Mouse (Mus musculus) forebrain, postnatal 0 days (tissue): Measurements from ENCODE around the gene Ctsh. TPM values are rescaled to one million over a fixed set of nuclear protein-coding genes. Genes with fewer than 3 reads are reported as not detected.

Experiments used
- ATAC-seq: fragments of 200-750 bp; cut with Nextera tagmentation; 2 replicates; pipeline ENCODE4 v1.8.0; 2017; ENCODE audit warnings: mild to moderate bottlenecking, moderate library complexity
- DNase-seq: peaks from one replicate; pipeline ENCODE4 v3.0.0-alpha.2; 2015
- H3K27ac ChIP-seq: fragments of 300-500 bp; sonication (generic); 2 replicates; pipeline ENCODE4 v1.5.1; 2014; ENCODE audit warnings: low read depth, mild to moderate bottlenecking, antibody characterized with exemption, low read length, moderate library complexity, mixed read lengths
- H3K27me3 ChIP-seq: fragments of 300-500 bp; sonication (generic); 2 replicates; pipeline ENCODE4 v1.6.1; 2014; ENCODE audit warnings: mild to moderate bottlenecking, low read length, mixed read lengths; ENCODE audit not compliant: insufficient read depth
- H3K36me3 ChIP-seq: fragments of 300-500 bp; sonication (generic); 2 replicates; pipeline ENCODE4 v1.6.1; 2014; ENCODE audit warnings: mild to moderate bottlenecking, moderate library complexity; ENCODE audit not compliant: insufficient read depth
- H3K4me1 ChIP-seq: fragments of 300-500 bp; sonication (generic); 2 replicates; pipeline ENCODE4 v1.6.1; 2014; ENCODE audit warnings: antibody characterized with exemption; ENCODE audit not compliant: insufficient read depth
- H3K4me2 ChIP-seq: fragments of 300-500 bp; sonication (generic); 2 replicates; pipeline ENCODE4 v1.6.1; 2014; ENCODE audit warnings: low read depth, mild to moderate bottlenecking, moderate library complexity
- H3K4me3 ChIP-seq: fragments of 300-500 bp; sonication (generic); 2 replicates; pipeline ENCODE4 v1.5.1; 2014; ENCODE audit warnings: low read depth, low read length, mixed read lengths
- H3K9ac ChIP-seq: fragments of 300-500 bp; sonication (generic); 2 replicates; pipeline ENCODE4 v1.6.1; 2014; ENCODE audit warnings: mild to moderate bottlenecking
- H3K9me3 ChIP-seq: fragments of 300-500 bp; sonication (generic); 2 replicates; pipeline ENCODE4 v1.6.1; 2016; ENCODE audit warnings: low read length
- CTCF ChIP-seq: sonication (generic); IDR thresholded peaks from 2 replicates; pipeline ENCODE4 v1.5.1; 2016; ENCODE audit warnings: antibody characterized with exemption, control low read depth, low read depth
- WGBS: fragments of 180-500 bp; shearing (Covaris S2); extraction: QIAGEN DNeasy Blood & Tissue Kit; methylation state at CpG from one replicate; pipeline ENCODE4 v1.1.7; 2014; 5-methylcytosine and 5-hydroxymethylcytosine counted together
- polyA plus RNA-seq: library from polyadenylated mRNA; unstranded; fragments of >200 nt; fragmentation: Nextera tagmentation; extraction: Ambion mirVana; gene quantifications from 2 replicates; pipeline ENCODE4 v1.2.1, GENCODE M21; 2015
- total RNA-seq: library from RNA; depleted of rRNA; stranded (reverse); fragments of >200 nt; gene quantifications from 2 replicates; pipeline ENCODE4 v1.2.3, GENCODE M21; 2014

Gene Ctsh
- total and polyA plus RNA-seq, 2 experiments from 2014 or later, result 29.9 to 35.8 TPM

DNA sequence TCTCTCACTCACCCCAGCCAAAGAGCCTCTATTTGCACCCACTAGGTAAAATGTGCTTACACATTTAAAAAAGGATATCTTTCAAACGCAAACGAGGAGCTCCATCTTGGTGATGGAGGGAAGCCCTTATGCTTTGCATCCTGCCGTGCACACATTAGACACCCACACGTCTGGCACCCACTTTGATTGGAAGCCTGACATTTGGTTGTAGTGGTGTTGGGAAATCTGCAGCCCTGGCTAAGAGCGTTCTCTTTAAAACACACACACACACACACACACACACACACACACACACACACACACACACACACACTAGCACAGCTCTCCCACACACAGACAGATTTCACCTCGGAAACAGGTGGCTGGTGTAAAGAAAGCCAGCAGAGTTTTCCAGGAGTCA is 33.1 kb upstream of the Ctsh start:
- H3K36me3 ChIP-seq, result no peaks in the 10 kb centered on the region
- WGBS, result 62% methylated on average over 6 of the region's 6 CpGs
- H3K4me3 ChIP-seq, result no peak overlapping the region

DNA sequence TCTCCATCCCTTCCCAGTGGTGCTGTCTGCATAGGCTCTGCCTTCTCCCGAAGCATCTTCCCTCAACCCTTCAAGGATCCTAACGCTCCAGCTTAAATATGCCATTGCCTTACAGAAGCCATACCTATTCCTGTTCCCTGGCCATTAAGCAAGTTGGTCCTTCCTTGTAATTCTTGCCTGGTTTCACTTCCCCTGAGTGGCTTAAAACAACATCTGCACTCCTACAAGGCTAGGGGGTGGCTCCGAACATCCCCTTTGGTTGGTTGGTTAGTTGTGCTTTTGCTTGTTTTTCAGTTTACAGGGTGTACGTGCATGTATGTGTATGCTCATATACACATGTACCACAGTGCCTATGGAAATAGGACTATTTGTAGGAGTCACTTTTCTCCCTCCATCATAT is 32.5 kb upstream of the Ctsh start:
- Histone ChIP-seq H3K9me3 (no peaks in the 10 kb centered on the region), H3K27me3 (no peaks in the 10 kb centered on the region), H3K4me3 (no peak overlapping the region), H3K4me1 (no peaks in the 10 kb centered on the region), H3K9ac (no peak overlapping the region), H3K36me3 (no peaks in the 10 kb centered on the region), H3K4me2 (no peak overlapping the region), H3K27ac (no peak overlapping the region)
- TF ChIP-seq CTCF, result no peak
- WGBS, result 92% methylated on average over 4 of the region's 4 CpGs
- no peak for ATAC-seq
- DNase-seq, result no peak

More for the DNA sequence above, 33.1 kb upstream of the Ctsh start:
- Histone ChIP-seq H3K27ac (no peak overlapping the region), H3K4me1 (no peaks in the 10 kb centered on the region), H3K27me3 (no peaks in the 10 kb centered on the region), H3K9me3 (no peaks in the 10 kb centered on the region), H3K9ac (no peak overlapping the region), H3K4me2 (no peak overlapping the region)
- DNase-seq (peak; percentile 14), ATAC-seq (peak; percentile 65)
- TF ChIP-seq CTCF, result no peak

DNA sequence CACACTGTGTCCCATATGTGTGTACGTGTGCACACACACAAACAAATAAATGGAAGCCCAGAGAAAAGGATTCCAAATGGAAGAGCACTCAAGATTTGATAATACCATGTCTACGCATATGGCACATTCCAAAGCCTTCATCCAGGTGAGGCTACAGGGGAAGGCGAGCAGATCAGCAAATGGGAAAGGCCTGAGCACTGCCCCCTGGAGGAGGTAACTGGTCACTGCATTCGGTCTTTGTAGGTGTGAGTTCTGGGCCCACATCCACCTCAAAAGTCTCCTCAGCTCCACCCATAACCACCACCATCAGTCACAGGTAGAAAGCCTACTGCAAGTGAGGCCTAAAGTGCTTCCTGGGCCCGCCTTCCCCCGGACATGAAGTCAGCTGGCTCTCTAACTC is 26.2 kb upstream of the Ctsh start:
- Histone ChIP-seq H3K4me1 (no peaks in the 10 kb centered on the region), H3K4me2 (no peak overlapping the region), H3K4me3 (no peak overlapping the region), H3K9ac (no peak overlapping the region), H3K27ac (no peak overlapping the region), H3K9me3 (no peaks in the 10 kb centered on the region), H3K27me3 (no peaks in the 10 kb centered on the region), H3K36me3 (no peaks in the 10 kb centered on the region)
- TF ChIP-seq CTCF, result no peak
- DNase-seq, result no peak
- WGBS, result 87% methylated on average over 6 of the region's 6 CpGs
- no peak for ATAC-seq

DNA sequence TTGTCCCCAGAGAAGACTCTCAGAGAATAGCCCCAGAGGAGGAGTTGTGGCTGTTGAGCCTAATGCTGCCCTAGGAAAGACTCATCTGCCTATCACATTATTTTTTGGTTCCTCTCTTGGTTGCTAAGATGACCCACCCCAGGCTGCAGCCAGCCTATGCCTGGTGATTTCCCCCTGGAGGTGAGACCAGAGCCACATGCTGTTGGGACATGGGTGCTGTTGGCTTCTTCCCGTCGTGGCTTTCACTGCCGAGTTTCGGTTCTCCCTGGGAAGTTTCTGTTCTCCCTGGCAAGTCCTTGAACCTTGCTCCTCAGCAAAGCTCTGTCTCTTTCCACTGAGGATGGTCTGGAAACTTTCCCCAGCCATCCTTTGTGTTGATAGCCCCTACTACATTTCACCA is 20.0 kb upstream of the Ctsh start:
- Histone ChIP-seq H3K27ac (no peak overlapping the region), H3K4me2 (no peak overlapping the region), H3K9ac (no peak overlapping the region), H3K27me3 (no peaks in the 10 kb centered on the region), H3K36me3 (no peaks in the 10 kb centered on the region), H3K4me1 (no peaks in the 10 kb centered on the region), H3K4me3 (no peak overlapping the region), H3K9me3 (no peaks in the 10 kb centered on the region)
- no peak for TF ChIP-seq CTCF
- WGBS, result 83% methylated on average over 4 of the region's 4 CpGs
- ATAC-seq (no peak), DNase-seq (no peak)

DNA sequence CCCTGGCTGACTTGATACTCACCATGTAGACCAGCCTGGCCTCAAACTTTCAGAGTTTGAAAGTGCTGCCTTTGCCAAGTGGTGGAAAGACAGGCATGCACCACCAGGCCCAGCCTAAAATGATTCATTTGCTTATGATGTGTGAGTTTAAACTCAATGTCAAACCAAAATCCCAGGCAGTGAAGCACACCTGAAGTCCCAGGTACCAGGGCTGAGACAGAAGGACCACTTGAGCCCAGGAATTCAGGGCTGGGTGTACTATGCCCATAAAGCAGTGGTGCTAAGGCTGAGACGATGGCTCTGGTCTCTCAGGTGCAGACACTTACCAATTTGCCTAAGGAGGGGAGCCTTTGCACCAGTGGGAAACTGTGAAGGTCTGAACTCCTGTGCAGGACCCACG is 18.8 kb upstream of the Ctsh start:
- TF ChIP-seq CTCF, result no peak
- H3K4me2 ChIP-seq, result no peak overlapping the region
- H3K27ac ChIP-seq, result no peak overlapping the region

DNA sequence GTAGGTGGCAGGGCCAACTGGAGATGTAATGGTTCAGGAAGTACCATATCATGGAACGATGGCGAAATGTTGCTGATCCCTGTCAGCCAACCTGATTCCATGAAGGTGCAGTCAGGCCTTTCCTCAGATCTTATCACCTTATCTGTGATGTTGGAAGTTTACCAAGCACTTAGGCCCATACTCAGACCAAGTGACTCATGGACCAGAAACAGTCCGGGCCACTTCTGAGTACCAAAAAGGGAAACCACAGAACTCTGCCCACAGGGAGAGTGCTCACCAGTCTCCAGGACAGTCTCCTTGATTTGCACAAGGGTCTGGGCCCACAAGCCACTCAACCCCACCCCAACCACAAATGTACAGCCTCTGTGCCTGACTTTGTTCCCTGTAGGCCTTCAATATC is 18.2 kb upstream of the Ctsh start:
- 95% methylated on average over 3 of the region's 3 CpGs for WGBS
- Histone ChIP-seq H3K27me3 (no peaks in the 10 kb centered on the region), H3K9ac (no peak overlapping the region), H3K9me3 (no peaks in the 10 kb centered on the region), H3K4me3 (no peak overlapping the region), H3K36me3 (no peaks in the 10 kb centered on the region), H3K27ac (no peak overlapping the region), H3K4me1 (no peaks in the 10 kb centered on the region), H3K4me2 (no peak overlapping the region)
- DNase-seq (no peak), ATAC-seq (no peak)
- no peak for TF ChIP-seq CTCF

More for the DNA sequence above, 18.8 kb upstream of the Ctsh start:
- Histone ChIP-seq H3K27me3 (no peaks in the 10 kb centered on the region), H3K9ac (no peak overlapping the region), H3K9me3 (no peaks in the 10 kb centered on the region), H3K4me1 (no peaks in the 10 kb centered on the region), H3K4me3 (no peak overlapping the region), H3K36me3 (no peaks in the 10 kb centered on the region)
- DNase-seq, result no peak
- ATAC-seq, result no peak
- WGBS, result 71% methylated on average over 2 of the region's 2 CpGs

DNA sequence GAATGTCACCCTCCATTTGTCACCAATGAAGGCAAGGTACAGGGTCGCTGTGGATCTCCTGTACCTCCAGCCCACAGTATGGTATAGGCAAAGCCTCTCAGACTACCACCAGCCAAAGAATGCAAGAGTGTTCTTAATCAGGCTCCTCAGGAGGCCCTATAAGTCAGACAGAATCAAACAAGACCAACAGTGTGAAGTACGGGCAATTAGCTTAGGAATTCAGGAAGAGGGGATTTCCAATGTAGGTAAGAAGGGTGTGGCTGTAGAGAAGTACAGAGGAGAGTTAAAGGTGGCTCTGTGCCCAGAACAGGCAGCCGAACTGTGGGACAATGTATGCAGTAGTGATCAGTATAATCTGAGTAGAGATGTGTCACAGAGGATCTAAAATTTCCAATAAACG is 17.6 kb upstream of the Ctsh start:
- TF ChIP-seq CTCF, result no peak
- H3K4me1 ChIP-seq, result no peaks in the 10 kb centered on the region
- H3K9ac ChIP-seq, result no peak overlapping the region
- H3K9me3 ChIP-seq, result no peaks in the 10 kb centered on the region
- DNase-seq, result no peak
- no peak overlapping the region for H3K27ac ChIP-seq
- H3K4me2 ChIP-seq, result no peak overlapping the region
- no peak overlapping the region for H3K4me3 ChIP-seq
- WGBS, result 76% methylated on average over 4 of the region's 4 CpGs
- ATAC-seq, result no peak
- no peaks in the 10 kb centered on the region for H3K36me3 ChIP-seq
- no peaks in the 10 kb centered on the region for H3K27me3 ChIP-seq

DNA sequence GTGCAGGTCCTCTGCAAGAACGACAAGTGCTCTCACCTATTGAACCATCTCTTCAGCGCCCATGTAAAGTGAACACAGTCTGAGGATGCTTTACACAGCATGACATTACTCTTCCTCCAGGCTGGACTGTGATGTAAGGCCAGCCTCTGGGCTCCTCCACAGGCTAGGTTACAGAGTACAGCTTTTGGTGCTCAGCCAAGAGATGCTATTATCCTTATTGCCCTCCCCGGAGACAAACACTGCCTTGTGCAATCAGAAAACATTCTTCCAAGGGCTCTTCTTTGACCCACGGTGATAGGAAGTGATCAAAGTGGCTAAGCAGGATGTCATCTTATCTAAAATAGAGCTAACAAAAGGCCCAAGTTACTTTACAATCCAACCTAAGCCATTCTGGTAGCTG is 15.4 kb upstream of the Ctsh start:
- Histone ChIP-seq H3K27me3 (no peaks in the 10 kb centered on the region), H3K4me3 (no peak overlapping the region), H3K4me2 (no peak overlapping the region), H3K27ac (no peak overlapping the region), H3K9me3 (no peaks in the 10 kb centered on the region), H3K36me3 (no peaks in the 10 kb centered on the region), H3K9ac (no peak overlapping the region), H3K4me1 (no peaks in the 10 kb centered on the region)
- no peak for DNase-seq
- WGBS, result 82% methylated on average over 4 of the region's 4 CpGs
- no peak for TF ChIP-seq CTCF
- no peak for ATAC-seq
